Mouse (Mus musculus): ENCODE measurements at regions not wholly inside any gene's neighbourhood (a gene's known extent, or its start where the extent isn't known, plus 50 kb on each side); places are given as distances from the start of the nearest gene placed in this dataset.

DNA sequence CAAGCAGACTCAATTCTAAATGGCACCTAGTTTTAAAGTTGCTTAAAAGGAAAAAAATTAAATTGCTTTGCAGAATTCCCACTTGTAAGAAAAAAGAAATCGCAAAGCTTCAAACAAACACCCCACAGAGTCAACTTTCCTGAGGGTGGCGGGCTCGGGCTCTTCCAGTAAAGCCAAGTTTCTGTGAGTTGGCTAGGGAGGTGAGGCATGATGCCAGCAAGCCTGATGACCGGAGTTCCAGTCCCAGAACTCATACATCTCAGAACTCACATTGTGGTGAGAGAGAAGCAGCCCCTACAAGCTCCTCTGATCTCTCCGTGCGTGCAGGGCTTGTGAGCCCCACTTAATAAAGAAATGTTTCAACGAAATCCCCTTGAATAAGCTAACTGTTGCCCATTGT, 328.7 kb upstream of the Gm5148 start:
- no peak for TF ChIP-seq CTCF (IDR thresholded peaks at IDR 0.05; ENCODE audit: low read depth)
- 85% methylated on average over 7 of the region's 7 CpGs for whole genome bisulfite sequencing
- Histone ChIP-seq H3K4me2 (replicated peaks; ENCODE audit: low read depth) (no peak overlapping the region), H3K9me3 (ENCODE audit: control insufficient read depth) (no peaks in the 10 kb centered on the region), H3K9ac (ENCODE audit: low read depth, low read length) (no peak overlapping the region), H3K27ac (ENCODE audit: low read depth, low read length) (no peak overlapping the region), H3K27me3 (replicated peaks; ENCODE audit: control insufficient read depth, insufficient read depth, low read length) (no peaks in the 10 kb centered on the region), H3K4me3 (ENCODE audit: low read depth, low read length) (no peak overlapping the region), H3K36me3 (ENCODE audit: control insufficient read depth, insufficient read depth) (no peaks in the 10 kb centered on the region), H3K4me1 (replicated peaks; ENCODE audit: control insufficient read depth, insufficient read depth, low read length) (no peaks in the 10 kb centered on the region)
- ATAC-seq: no peak

- TF ChIP-seq CTCF (IDR thresholded peaks at IDR 0.05; ENCODE audit: low read depth): no peak
- no peaks in the 10 kb centered on the region for H3K9me3 ChIP-seq (ENCODE audit: control insufficient read depth)
- H3K27me3 ChIP-seq (replicated peaks; ENCODE audit: control insufficient read depth, insufficient read depth, low read length): no peaks in the 10 kb centered on the region
- H3K36me3 ChIP-seq (ENCODE audit: control insufficient read depth, insufficient read depth): no peaks in the 10 kb centered on the region
- WGBS: 83% methylated on average over 11 of the region's 11 CpGs
- no peak for ATAC-seq
- H3K4me3 ChIP-seq (ENCODE audit: low read depth, low read length): no peak overlapping the region
- H3K4me1 ChIP-seq (replicated peaks; ENCODE audit: control insufficient read depth, insufficient read depth, low read length): no peaks in the 10 kb centered on the region
- H3K27ac ChIP-seq (ENCODE audit: low read depth, low read length): no peak overlapping the region
- H3K4me2 ChIP-seq (replicated peaks; ENCODE audit: low read depth): no peak overlapping the region
- no peak overlapping the region for H3K9ac ChIP-seq (ENCODE audit: low read depth, low read length)
Observed at GRCm38 (mm10) chr3:38051748-38052147, 327.5 kb upstream of the Gm5148 start.

- 81% methylated on average over 9 of the region's 9 CpGs for WGBS
Observed at GRCm38 (mm10) chr3:38050856-38051255, 326.6 kb upstream of the Gm5148 start.

DNA sequence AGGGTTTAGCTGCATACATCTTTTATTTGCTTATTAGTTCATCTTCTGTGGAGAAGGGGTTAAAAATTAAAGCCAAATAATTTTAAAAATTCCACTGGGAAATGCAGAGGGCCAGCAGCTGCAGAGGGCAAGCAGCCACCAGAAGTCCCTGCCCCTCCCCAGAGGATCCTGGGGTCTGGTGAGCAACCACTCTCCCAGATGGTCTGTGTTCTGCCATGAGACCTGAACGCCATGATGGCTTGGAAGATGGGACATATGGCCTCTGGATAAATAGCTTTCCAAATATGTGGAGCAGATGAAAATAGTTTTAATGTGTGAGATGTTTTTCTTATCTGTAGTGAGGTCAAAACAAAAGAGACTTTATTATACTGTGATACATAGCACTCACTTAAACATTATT, 326.1 kb upstream of the Gm5148 start:
- H3K36me3 ChIP-seq (ENCODE audit: control insufficient read depth, insufficient read depth): no peaks in the 10 kb centered on the region
- H3K27me3 ChIP-seq (replicated peaks; ENCODE audit: control insufficient read depth, insufficient read depth, low read length): no peaks in the 10 kb centered on the region
- no peak overlapping the region for H3K9ac ChIP-seq (ENCODE audit: low read depth, low read length)
- no peaks in the 10 kb centered on the region for H3K4me1 ChIP-seq (replicated peaks; ENCODE audit: control insufficient read depth, insufficient read depth, low read length)
- no peak for TF ChIP-seq CTCF (IDR thresholded peaks at IDR 0.05; ENCODE audit: low read depth)
- no peak overlapping the region for H3K4me2 ChIP-seq (replicated peaks; ENCODE audit: low read depth)
- no peak overlapping the region for H3K27ac ChIP-seq (ENCODE audit: low read depth, low read length)
- no peak overlapping the region for H3K4me3 ChIP-seq (ENCODE audit: low read depth, low read length)
- no peaks in the 10 kb centered on the region for H3K9me3 ChIP-seq (ENCODE audit: control insufficient read depth)
- ATAC-seq: no peak
- 67% methylated on average over 1 of the region's 1 CpGs for WGBS

More at GRCm38 (mm10) chr3:38050856-38051255, 326.6 kb upstream of the Gm5148 start:
- Histone ChIP-seq H3K4me3 (ENCODE audit: low read depth, low read length) (no peak overlapping the region), H3K36me3 (ENCODE audit: control insufficient read depth, insufficient read depth) (no peaks in the 10 kb centered on the region), H3K9me3 (ENCODE audit: control insufficient read depth) (no peaks in the 10 kb centered on the region), H3K9ac (ENCODE audit: low read depth, low read length) (no peak overlapping the region), H3K27me3 (replicated peaks; ENCODE audit: control insufficient read depth, insufficient read depth, low read length) (no peaks in the 10 kb centered on the region), H3K27ac (ENCODE audit: low read depth, low read length) (no peak overlapping the region), H3K4me2 (replicated peaks; ENCODE audit: low read depth) (no peak overlapping the region), H3K4me1 (replicated peaks; ENCODE audit: control insufficient read depth, insufficient read depth, low read length) (no peaks in the 10 kb centered on the region)
- no peak for TF ChIP-seq CTCF (IDR thresholded peaks at IDR 0.05; ENCODE audit: low read depth)
- no peak for ATAC-seq

GRCm38 (mm10) chr3:38049290-38049689, 325.0 kb upstream of the Gm5148 start:
- 44% methylated on average over 2 of the region's 2 CpGs for WGBS
- Histone ChIP-seq H3K4me2 (replicated peaks; ENCODE audit: low read depth) (no peak overlapping the region), H3K27ac (ENCODE audit: low read depth, low read length) (no peak overlapping the region), H3K36me3 (ENCODE audit: control insufficient read depth, insufficient read depth) (no peaks in the 10 kb centered on the region), H3K9ac (ENCODE audit: low read depth, low read length) (no peak overlapping the region), H3K4me3 (ENCODE audit: low read depth, low read length) (no peak overlapping the region), H3K27me3 (replicated peaks; ENCODE audit: control insufficient read depth, insufficient read depth, low read length) (no peaks in the 10 kb centered on the region), H3K9me3 (ENCODE audit: control insufficient read depth) (no peaks in the 10 kb centered on the region), H3K4me1 (replicated peaks; ENCODE audit: control insufficient read depth, insufficient read depth, low read length) (no peaks in the 10 kb centered on the region)
- TF ChIP-seq CTCF (IDR thresholded peaks at IDR 0.05; ENCODE audit: low read depth): no peak
- no peak for ATAC-seq

GRCm38 (mm10) chr3:38047445-38047844, 323.2 kb upstream of the Gm5148 start:
- no peaks in the 10 kb centered on the region for H3K27me3 ChIP-seq (replicated peaks; ENCODE audit: control insufficient read depth, insufficient read depth, low read length)
- ATAC-seq: no peak
- no peak overlapping the region for H3K9ac ChIP-seq (ENCODE audit: low read depth, low read length)
- no peaks in the 10 kb centered on the region for H3K4me1 ChIP-seq (replicated peaks; ENCODE audit: control insufficient read depth, insufficient read depth, low read length)
- H3K4me3 ChIP-seq (ENCODE audit: low read depth, low read length): no peak overlapping the region
- H3K36me3 ChIP-seq (ENCODE audit: control insufficient read depth, insufficient read depth): no peaks in the 10 kb centered on the region
- 75% methylated on average over 4 of the region's 4 CpGs for WGBS
- no peak overlapping the region for H3K27ac ChIP-seq (ENCODE audit: low read depth, low read length)
- no peak for TF ChIP-seq CTCF (IDR thresholded peaks at IDR 0.05; ENCODE audit: low read depth)
- H3K9me3 ChIP-seq (ENCODE audit: control insufficient read depth): no peaks in the 10 kb centered on the region
- H3K4me2 ChIP-seq (replicated peaks; ENCODE audit: low read depth): no peak overlapping the region

DNA sequence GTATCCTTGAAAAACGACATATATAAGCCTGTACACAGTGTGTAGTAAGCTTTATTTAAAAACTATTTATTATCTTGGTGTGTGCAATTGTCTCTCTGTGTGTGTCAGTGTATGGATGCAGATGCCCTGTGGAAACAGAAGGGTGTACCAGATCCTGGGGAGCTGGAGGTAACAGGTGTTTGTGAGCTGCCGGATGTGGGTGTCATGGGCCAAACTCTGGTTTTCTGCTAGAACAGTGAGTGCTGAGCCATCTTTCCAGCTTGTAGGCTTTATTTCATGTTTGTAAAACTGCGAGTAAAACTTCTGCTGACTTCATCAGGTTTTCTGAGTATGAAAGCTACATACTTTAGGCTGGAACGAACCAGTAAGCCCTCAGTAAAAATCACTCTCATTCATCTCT, 322.3 kb upstream of the Gm5148 start:
- no peak for ATAC-seq

More for the DNA sequence above, 322.3 kb upstream of the Gm5148 start:
- no peak overlapping the region for H3K4me2 ChIP-seq (replicated peaks; ENCODE audit: low read depth)
- no peak overlapping the region for H3K27ac ChIP-seq (ENCODE audit: low read depth, low read length)
- H3K9me3 ChIP-seq (ENCODE audit: control insufficient read depth): no peaks in the 10 kb centered on the region
- WGBS: 66% methylated on average over 4 of the region's 4 CpGs
- H3K27me3 ChIP-seq (replicated peaks; ENCODE audit: control insufficient read depth, insufficient read depth, low read length): no peaks in the 10 kb centered on the region
- H3K4me3 ChIP-seq (ENCODE audit: low read depth, low read length): no peak overlapping the region
- no peak overlapping the region for H3K9ac ChIP-seq (ENCODE audit: low read depth, low read length)
- no peaks in the 10 kb centered on the region for H3K36me3 ChIP-seq (ENCODE audit: control insufficient read depth, insufficient read depth)
- H3K4me1 ChIP-seq (replicated peaks; ENCODE audit: control insufficient read depth, insufficient read depth, low read length): no peaks in the 10 kb centered on the region
- no peak for TF ChIP-seq CTCF (IDR thresholded peaks at IDR 0.05; ENCODE audit: low read depth)
